Mouse (Mus musculus) small intestine, adult 2 months (tissue): ENCODE measurements around the gene Srgap2.

Experiments
- CTCF ChIP-seq: fragments of 200-500 bp; IDR thresholded peaks from 2 replicates; pipeline ENCODE4 v1.5.1; 2012; ENCODE audit warnings: low read depth, mild to moderate bottlenecking, control low read depth, inconsistent platforms, low read length, moderate library complexity, mixed read lengths; ENCODE audit not compliant: insufficient replicate concordance, insufficient read length; ENCODE audit errors: extremely low read depth
- POLR2A ChIP-seq: fragments of 200-500 bp; IDR thresholded peaks from 2 replicates; pipeline ENCODE4 v1.6.1; 2012; ENCODE audit warnings: low read depth, mild to moderate bottlenecking, control low read depth, inconsistent platforms, low read length, moderate library complexity

- TF ChIP-seq CTCF (no peak), POLR2A (no peak; the same call in 1 of the 2 replicates)
Measured at GRCm38 (mm10) chr1:131526371-131527270, 531 bp downstream of the Srgap2 start.
